Comparison of ENCODE assay signal across 17 mouse cellular contexts in genomic region chr2:105429899-105430298, GRCm38 (mm10).
"Had no signal": no experiment of that assay in that cellular context is flagged by ENCODE, and none has a peak within 500 bp of the region (broad histone marks: within the 10 kb centered on the region; RNA-seq: fewer than 3 reads in every experiment).

No protein-coding gene starts in this region.

- H3K4me2 ChIP-seq: limb, embryonic 13.5 days; liver, embryonic 13.5 days; midbrain, embryonic 13.5 days had no signal

- H3K4me3 ChIP-seq: limb, embryonic 13.5 days; liver, embryonic 13.5 days; megakaryocyte, embryonic 14.5 days; midbrain, embryonic 10.5 days; midbrain, embryonic 13.5 days; myocyte had no signal

- H3K27ac ChIP-seq: limb, embryonic 13.5 days; liver, embryonic 13.5 days; midbrain, embryonic 10.5 days; midbrain, embryonic 13.5 days had no signal

- H3K4me1 ChIP-seq: midbrain, embryonic 13.5 days had no signal

- H3K9ac ChIP-seq: limb, embryonic 13.5 days; liver, embryonic 13.5 days; midbrain, embryonic 13.5 days had no signal

- ATAC-seq: midbrain, embryonic 13.5 days; midbrain, embryonic 16.5 days had no signal

- H3K9me3 ChIP-seq: limb, embryonic 13.5 days; liver, embryonic 13.5 days; megakaryocyte, embryonic 14.5 days; midbrain, embryonic 10.5 days; midbrain, embryonic 13.5 days had no signal

- H3K36me3 ChIP-seq: limb, embryonic 13.5 days; liver, embryonic 13.5 days; midbrain, embryonic 10.5 days; midbrain, embryonic 13.5 days had no signal

- DNase-seq: kidney, adult 18-20 months; kidney, adult 9 months; kidney, postnatal 14 days; kidney, postnatal 4 days; liver; liver, embryonic 13.5 days; lung, adult 2 months; lung, postnatal 14 days; lung, postnatal 4 days; thymus, adult 18-20 months; thymus, postnatal 36 days had no signal
